Mouse (Mus musculus): ENCODE measurements around the gene Rhebl1.

Gene Rhebl1

GRCm38 (mm10) chr15:98871070-98871915 lies 23.0 kb downstream of the Rhebl1 start, which contains the start of gene Kmt2d:
Gene Kmt2d (minus strand): TSS chr15:98871204.
- under 1% methylated on average over 91 of the region's 94 CpGs for WGBS

GRCm38 (mm10) chr15:98870179-98871069 lies 23.9 kb downstream of the Rhebl1 start:
- under 1% methylated on average over 16 of the region's 16 CpGs for WGBS

- WGBS, result 4% methylated on average over 8 of the region's 8 CpGs
Measured at GRCm38 (mm10) chr15:98869342-98870178, 24.8 kb downstream of the Rhebl1 start.

GRCm38 (mm10) chr15:98868346-98869063 lies 25.8 kb downstream of the Rhebl1 start:
- WGBS, result 16% methylated on average over 11 of the region's 11 CpGs

- WGBS, result 19% methylated on average over 6 of the region's 6 CpGs
Measured at GRCm38 (mm10) chr15:98867321-98867720, 27.0 kb downstream of the Rhebl1 start.

- WGBS, result 79% methylated on average over 5 of the region's 5 CpGs
Measured at GRCm38 (mm10) chr15:98866501-98866900, 27.8 kb downstream of the Rhebl1 start.

- WGBS, result 95% methylated on average over 8 of the region's 8 CpGs
Measured at GRCm38 (mm10) chr15:98865771-98866170, 28.6 kb downstream of the Rhebl1 start.

GRCm38 (mm10) chr15:98864951-98865350 lies 29.4 kb downstream of the Rhebl1 start:
- 92% methylated on average over 6 of the region's 6 CpGs for WGBS

- 93% methylated on average over 12 of the region's 12 CpGs for WGBS
Measured at GRCm38 (mm10) chr15:98863451-98863958, 30.8 kb downstream of the Rhebl1 start.

GRCm38 (mm10) chr15:98861701-98862410 lies 32.5 kb downstream of the Rhebl1 start:
- 81% methylated on average over 21 of the region's 21 CpGs for WGBS

GRCm38 (mm10) chr15:98860921-98861320 lies 33.4 kb downstream of the Rhebl1 start:
- 93% methylated on average over 18 of the region's 18 CpGs for WGBS

GRCm38 (mm10) chr15:98859319-98860043 lies 34.9 kb downstream of the Rhebl1 start:
- 75% methylated on average over 9 of the region's 9 CpGs for WGBS

GRCm38 (mm10) chr15:98854214-98854613 lies 40.1 kb downstream of the Rhebl1 start:
- WGBS, result 90% methylated on average over 16 of the region's 16 CpGs

- WGBS, result 84% methylated on average over 28 of the region's 28 CpGs
Measured at GRCm38 (mm10) chr15:98853161-98853937, 41.0 kb downstream of the Rhebl1 start.

- 90% methylated on average over 9 of the region's 9 CpGs for WGBS
Measured at GRCm38 (mm10) chr15:98852733-98853132, 41.6 kb downstream of the Rhebl1 start.

- 91% methylated on average over 9 of the region's 9 CpGs for WGBS
Measured at GRCm38 (mm10) chr15:98852071-98852470, 42.3 kb downstream of the Rhebl1 start.

- 84% methylated on average over 21 of the region's 21 CpGs for WGBS
Measured at GRCm38 (mm10) chr15:98851229-98851818, 43.0 kb downstream of the Rhebl1 start.

GRCm38 (mm10) chr15:98850668-98851067 lies 43.7 kb downstream of the Rhebl1 start:
- WGBS, result 80% methylated on average over 12 of the region's 14 CpGs
